Mouse (Mus musculus): ENCODE data around the gene Cdsn. TPM values are rescaled to one million over a fixed set of nuclear protein-coding genes. Genes with fewer than 3 reads are reported as not detected.

Cdsn gene
- total RNA-seq, 2 experiments from 2014 or later, result 0.24 to 0.30 TPM

GRCm38 (mm10) chr17:35570836-35571235 is 18.9 kb downstream of the Cdsn start:
- no peak for DNase-seq

DNA sequence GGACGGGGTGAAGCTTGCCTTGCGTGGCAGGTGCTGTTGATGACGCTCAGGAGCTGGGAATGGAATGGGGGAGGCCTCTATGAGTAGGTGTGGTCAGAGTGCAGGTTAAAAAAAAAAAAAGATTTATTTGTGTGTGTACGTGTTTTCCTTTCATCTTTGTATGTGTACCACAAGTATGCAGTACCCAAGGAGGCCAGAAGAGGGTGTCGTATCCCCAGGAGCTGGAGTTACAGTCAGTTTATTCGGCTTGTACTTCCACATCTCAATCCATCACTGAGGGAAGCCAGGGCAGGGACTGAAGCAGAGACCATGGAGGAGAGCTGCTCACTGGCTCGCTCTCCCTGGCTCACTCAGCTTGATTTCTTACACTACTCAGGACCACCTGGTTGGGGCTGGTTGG is 19.5 kb downstream of the Cdsn start:
- no peak for DNase-seq

GRCm38 (mm10) chr17:35578211-35578610 is 26.3 kb downstream of the Cdsn start:
- peak; percentile 83 for DNase-seq

GRCm38 (mm10) chr17:35582900-35583299 is 31.0 kb downstream of the Cdsn start:
- DNase-seq, result no peak

GRCm38 (mm10) chr17:35584330-35584937 is 32.5 kb downstream of the Cdsn start:
- peak; percentile 86 for DNase-seq

DNA sequence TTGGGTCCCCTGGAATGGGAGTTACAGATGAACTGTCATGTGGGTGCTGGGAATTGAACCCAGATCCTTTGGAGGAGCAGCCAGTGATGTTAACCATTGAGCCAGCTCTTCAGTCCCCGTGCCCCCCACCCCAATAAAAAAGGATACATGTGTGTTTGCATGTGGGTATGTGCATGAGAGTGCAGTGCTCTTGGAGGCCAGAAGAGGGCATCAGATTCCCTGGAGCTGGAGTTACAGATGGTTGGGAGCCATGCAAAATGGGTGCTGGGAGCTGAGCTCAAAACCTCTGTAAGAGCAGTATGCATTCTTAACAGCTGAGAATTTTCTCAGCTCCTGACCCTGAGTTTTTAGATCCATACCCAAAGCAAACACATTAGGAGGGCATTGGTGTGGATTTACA is 35.4 kb downstream of the Cdsn start:
- no peak for DNase-seq

DNA sequence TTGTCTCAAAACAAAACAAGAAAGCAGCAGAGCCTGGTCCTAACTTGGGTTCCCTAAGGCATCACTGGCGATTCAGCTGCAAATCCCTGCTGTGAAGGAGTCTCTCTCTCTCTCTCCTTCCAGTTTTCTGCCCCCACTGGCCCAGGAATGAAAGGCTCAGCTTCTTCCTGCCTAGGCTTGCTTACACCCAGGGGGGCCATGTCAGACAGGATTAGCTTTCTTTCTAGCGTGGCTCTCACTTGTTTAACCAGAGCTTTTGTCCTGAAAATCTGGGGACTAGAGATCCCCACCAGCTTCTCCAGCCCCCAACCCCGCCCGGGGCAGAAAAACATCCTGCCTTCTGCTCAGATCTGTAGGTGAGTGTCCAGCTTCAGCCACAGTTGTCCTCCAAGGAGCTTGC is 36.5 kb downstream of the Cdsn start:
- DNase-seq, result no peak

DNA sequence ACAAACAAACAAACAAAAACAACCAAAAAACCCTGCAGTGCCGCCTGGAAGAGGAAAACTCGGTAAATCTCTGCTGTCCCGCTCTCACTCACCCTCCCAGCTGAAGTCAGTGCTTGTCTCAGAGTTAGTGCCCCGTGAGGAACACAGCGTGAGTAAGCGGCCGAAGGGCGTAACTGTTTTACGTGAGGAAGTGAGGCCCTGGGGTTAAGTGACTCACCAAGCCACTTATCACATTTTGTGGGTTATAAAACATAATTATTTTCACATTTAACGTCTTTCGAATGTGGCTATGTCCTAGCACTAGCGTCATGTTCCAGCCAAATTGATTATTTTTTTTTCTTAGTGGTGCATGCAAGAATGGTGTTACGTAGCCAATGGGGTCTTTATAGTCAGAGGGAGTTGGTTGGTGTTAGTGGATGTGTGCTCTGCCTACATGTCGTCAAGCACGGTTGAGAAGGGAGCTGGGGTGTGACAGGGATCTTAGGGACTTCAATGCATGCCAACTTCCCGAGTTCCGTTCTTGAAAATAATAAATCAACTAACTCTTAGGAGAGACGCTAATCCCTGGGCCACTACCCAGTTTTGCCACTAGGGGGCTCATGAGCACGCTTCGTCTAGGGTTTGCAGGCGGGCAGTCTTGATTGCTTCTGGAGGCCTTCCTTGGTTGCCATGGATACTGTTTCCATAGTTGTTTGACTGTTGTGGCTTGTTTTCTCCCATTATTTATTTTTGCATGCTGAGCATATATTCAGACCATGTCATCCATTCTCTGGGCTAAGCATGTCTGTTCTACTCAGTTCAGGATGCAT is 38.7 kb downstream of the Cdsn start:
- peak; percentile 87 for DNase-seq

- no peak for DNase-seq
These were observed 39.3 kb downstream of the Cdsn start for GRCm38 (mm10) chr17:35591219-35591578.

GRCm38 (mm10) chr17:35591731-35592130 is 39.8 kb downstream of the Cdsn start:
- DNase-seq, result no peak

DNA sequence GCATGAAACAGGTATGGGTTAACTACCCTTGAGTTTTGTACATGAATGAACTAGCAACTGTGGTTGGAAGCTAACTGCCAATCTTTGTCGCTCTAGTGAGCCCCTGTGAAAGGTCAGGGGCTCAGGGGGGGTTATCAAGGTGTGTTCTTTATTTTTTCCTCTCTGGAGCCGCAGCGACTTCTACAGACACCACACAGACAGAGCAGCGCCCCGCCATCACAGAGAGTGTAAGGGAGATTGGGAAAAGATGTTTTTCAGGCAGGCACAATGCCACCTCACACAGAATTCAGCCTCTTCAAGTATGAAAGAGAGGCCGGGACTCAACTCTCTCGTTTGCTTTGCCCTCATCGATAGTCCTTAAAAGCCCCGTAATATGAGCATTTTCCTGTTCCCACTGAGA is 40.2 kb downstream of the Cdsn start:
- DNase-seq, result no peak

DNA sequence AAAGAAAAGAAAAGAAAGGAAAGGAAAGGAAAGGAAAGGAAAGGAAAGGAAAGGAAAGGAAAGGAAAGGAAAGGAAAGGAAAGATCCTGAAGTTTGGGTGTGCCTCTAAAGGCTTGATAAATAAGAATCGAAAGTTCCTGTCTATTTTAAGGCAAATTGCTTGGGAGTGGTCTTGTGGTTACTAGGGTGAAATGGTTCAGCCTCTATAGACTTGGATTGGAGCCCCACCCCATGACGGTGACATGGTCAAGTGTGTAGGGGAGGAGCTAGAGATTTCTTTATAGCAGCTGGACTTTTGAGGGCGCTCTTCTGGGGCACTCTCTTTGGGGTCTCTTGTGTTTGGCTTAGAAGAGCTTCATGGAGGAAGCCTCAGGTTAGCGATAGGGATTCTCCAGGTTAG is 41.9 kb downstream of the Cdsn start:
- no peak for DNase-seq

DNA sequence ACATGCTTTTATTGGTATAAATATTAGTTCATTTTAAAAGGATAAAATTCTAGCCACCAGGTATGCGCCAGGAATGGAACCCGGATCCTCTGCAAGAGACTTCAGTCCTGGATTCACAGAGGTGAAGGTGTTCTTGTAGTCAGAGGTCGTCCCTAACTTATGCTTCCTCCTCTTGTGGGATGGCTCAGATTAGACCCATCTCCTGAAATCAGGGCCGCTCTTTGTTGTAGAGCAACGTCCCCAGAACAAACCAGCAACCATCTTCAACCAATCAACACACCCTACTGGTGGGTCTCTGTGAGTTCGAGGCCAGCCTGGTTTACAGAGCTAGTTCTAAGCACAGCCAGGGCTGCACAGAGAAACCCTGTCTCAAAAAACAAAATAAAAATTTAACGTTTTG is 42.5 kb downstream of the Cdsn start:
- DNase-seq, result no peak

- no peak for DNase-seq
These were observed 45.5 kb downstream of the Cdsn start for GRCm38 (mm10) chr17:35597399-35597798.

GRCm38 (mm10) chr17:35601249-35601648 is 49.3 kb downstream of the Cdsn start, which contains the start of gene Sfta2:
Gene Sfta2 (plus strand): TSS chr17:35601549.
- no peak for DNase-seq

DNA sequence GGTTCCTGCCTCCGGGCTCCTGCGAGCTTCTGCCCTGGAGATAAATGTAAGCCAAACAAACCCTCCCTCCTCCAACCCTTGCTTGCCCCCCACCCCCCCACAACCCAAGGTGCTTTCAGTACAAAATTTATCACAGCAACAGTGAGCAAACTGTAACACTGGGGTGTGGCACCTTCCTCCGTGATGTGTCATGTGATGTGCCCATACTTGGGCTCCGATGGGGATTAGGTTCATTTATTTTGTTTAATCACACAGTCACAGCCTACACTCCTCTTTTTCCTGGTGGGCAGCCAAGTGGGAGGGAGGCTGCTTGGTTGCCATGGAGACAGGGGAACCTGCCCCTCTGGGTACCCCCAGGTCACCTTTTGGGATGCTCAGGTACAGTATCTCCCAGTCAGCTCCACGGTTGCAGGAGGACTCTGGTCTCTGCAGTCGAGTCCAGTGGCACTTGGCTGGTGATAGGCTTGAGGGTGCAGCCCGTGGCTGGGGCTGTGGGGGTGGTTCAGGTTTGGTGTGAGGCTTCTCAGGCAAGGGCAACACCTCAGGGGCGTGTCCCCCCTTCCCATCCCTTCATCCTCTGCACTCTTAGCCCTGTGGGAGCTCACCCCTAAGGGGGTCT is 49.9 kb downstream of the Cdsn start:
- no peak for DNase-seq

Other genes starting within 250 kb of the Cdsn start
- 1 to 10 TPM; 1.4 to 1.5 TPM for gene H2-Q1, start 231.7 kb upstream of the Cdsn start, total RNA-seq (2021)
- gene H2-Q2, start 209.9 kb upstream of the Cdsn start, total RNA-seq (2021), result 1 to 10 TPM in 1 of 2 experiments, under 1 TPM in 1; 0.70 to 1.4 TPM
- gene H2-Q4, start 172.5 kb upstream of the Cdsn start, total RNA-seq (2021), result 10 to 100 TPM; 18.5 to 22.0 TPM
- gene H2-Q6, start 127.3 kb upstream of the Cdsn start, total RNA-seq (2021), result 1 to 10 TPM; 3.2 to 4.6 TPM
- gene H2-Q7, start 113.0 kb upstream of the Cdsn start, total RNA-seq (2021), result 1 to 10 TPM; 5.1 to 5.2 TPM
- 100 to 1,000 TPM in 1 of 2 experiments, 10 to 100 TPM in 1; 41.1 to 106 TPM for gene H2-Q10, start 82.0 kb upstream of the Cdsn start, total RNA-seq (2021)
- under 1 TPM; 0.18 to 0.64 TPM for gene Pou5f1, start 46.1 kb upstream of the Cdsn start, total RNA-seq (2021)
- gene Tcf19, start 35.3 kb upstream of the Cdsn start, total RNA-seq (2021), result 10 to 100 TPM; 20.3 to 25.1 TPM
- gene Cchcr1, start 35.0 kb upstream of the Cdsn start, total RNA-seq (2021), result 10 to 100 TPM in 1 of 2 experiments, 1 to 10 TPM in 1; 9.9 to 15.8 TPM
- not detected for gene Psors1c2, start 18.9 kb upstream of the Cdsn start, total RNA-seq (2021)
- not detected for gene 2300002M23Rik, start 15.3 kb downstream of the Cdsn start, total RNA-seq (2021)
- gene Sfta2, start 49.4 kb downstream of the Cdsn start, total RNA-seq (2021), result not detected
- not detected for gene Gm9573, start 74.5 kb downstream of the Cdsn start, total RNA-seq (2021)
- gene Mucl3, start 91.6 kb downstream of the Cdsn start, total RNA-seq (2021), result not detected
- 10 to 100 TPM; 49.2 to 66.4 TPM for gene Vars2, start 115.5 kb downstream of the Cdsn start, total RNA-seq (2021)
- 10 to 100 TPM; 27.6 to 32.2 TPM for gene Gtf2h4, start 121.6 kb downstream of the Cdsn start, total RNA-seq (2021)
- 10 to 100 TPM; 33.7 to 39.6 TPM for gene Ddr1, start 152.5 kb downstream of the Cdsn start, total RNA-seq (2021)